Mouse (Mus musculus): ENCODE measurements around the gene Uvrag. TPM values are rescaled to one million over a fixed set of nuclear protein-coding genes. Genes with fewer than 3 reads are reported as not detected.

Uvrag gene
- 14.8 and 15.5 TPM in 2 replicates for polyA plus RNA-seq (2015; fragmentation: Nextera tagmentation; extraction: Ambion mirVana)

DNA sequence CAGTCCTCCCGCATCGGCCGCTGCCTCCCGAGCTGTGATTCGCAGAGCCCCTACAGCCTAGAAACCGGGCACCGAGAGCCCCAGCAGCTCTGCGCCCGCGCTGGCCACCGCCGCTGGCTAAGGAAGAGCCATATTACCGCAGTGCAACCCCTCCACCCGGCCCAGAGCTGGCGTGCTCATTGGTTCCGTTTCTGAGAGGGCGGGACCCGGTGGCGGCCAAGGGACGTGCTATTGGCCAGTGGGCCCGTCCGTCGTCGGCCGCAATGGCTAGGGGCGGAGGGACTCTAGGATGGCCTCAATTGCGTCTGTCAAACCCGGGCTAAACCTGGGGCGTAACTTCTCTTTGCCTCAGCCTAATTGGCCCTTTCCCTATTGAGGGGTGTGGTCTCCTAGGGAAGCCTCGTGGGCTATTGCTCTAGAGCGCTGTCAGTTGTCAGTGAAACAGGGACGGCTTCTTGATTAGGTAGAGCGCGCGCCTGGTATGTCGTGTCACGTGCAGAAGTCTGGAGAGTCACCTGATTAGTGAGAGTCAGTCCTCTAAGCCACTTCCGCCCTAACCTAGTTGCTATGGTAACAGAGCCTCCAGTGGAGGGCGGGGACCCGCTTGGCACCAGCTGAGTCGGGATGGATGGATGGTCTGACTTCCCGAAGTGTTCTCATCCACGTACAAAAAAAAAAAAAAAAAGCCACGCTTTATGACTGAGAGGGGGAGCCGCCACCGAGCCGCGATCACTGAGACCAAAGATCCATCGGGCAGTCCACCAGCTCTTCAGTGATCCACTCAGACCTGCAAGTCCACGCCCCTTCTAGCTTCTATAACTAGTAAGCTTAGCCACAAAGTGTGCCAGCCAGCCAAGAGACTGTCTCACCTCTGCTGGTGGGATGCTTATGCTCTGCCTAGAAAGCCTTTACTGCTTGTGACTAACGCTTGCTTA, at the start of gene Uvrag:
TSS of gene Uvrag (minus strand) at position 158 of the 935 bp plus-strand sequence.
- peak within 1 kb of the TSS; percentile 88 for H3K4me2 ChIP-seq
- peak within 1 kb of the TSS; percentile 84 for H3K4me3 ChIP-seq
- no peaks in the 10 kb centered on the region for H3K27me3 ChIP-seq (replicated peaks)
- peak within 1 kb of the TSS; percentile 88 for H3K27ac ChIP-seq (replicated peaks)
- peak; percentile 94 for ATAC-seq (ENCODE audit: extremely low read depth, insufficient number of reproducible peaks, low FRiP score, low TSS enrichment)
- peak within 1 kb of the TSS; percentile 95 for H3K9ac ChIP-seq
- WGBS = under 1% methylated on average over 51 of the region's 51 CpGs
- peaks cover 41% of the 10 kb centered on the region for H3K4me1 ChIP-seq
- H3K36me3 ChIP-seq = no peaks in the 10 kb centered on the region; the same call in 1 of the 2 replicates
- no peaks in the 10 kb centered on the region for H3K9me3 ChIP-seq

DNA sequence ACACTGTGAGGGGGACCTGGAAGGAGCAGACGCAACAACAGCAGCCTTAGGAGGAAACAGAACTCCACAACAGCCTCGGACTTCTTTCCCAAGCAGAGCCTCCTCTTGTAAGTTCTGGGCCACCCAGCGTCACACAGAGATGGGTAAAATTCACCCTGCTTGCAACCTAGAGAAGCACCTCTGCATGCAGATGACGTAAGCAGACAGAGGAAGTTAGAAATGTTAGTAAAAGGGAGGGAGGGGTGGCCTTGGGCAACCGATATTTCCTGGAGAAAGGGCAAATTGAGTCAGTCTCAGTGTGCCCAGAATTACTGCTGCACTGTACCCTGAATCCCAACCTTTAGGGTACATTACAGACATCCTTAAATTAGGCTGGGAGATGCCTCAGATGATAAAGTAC, 48.9 kb upstream of the Uvrag start:
- WGBS = 71% methylated on average over 5 of the region's 5 CpGs
- ATAC-seq (ENCODE audit: extremely low read depth, insufficient number of reproducible peaks, low FRiP score, low TSS enrichment) = no peak
- Histone ChIP-seq H3K27me3 (replicated peaks) (peaks cover 3% of the 10 kb centered on the region; the same call in 1 of the 2 replicates), H3K4me3 (no peak overlapping the region), H3K36me3 (no peaks in the 10 kb centered on the region), H3K9ac (no peak overlapping the region), H3K4me2 (no peak overlapping the region), H3K27ac (replicated peaks) (no peak overlapping the region), H3K9me3 (no peaks in the 10 kb centered on the region), H3K4me1 (no peaks in the 10 kb centered on the region)

DNA sequence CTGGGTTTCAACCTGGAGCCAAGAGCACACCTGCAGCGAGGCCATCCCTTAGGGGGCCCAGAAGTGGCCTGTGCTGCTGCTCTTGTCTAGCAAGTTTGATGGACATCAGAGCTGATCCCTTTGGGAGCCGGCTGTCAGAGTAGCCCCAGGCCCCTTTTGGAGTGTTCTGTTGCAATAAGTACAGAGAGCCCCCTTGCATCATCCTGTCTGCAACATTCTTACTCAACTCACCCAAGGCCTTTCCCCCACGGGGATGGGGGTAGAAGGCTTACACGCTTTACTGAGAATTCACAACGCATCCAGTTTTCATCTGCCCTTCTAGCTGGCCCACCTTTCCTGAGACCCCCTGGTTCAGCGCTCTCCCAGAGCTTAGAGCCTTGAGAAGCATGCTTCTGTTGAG, 47.7 kb upstream of the Uvrag start:
- WGBS = 69% methylated on average over 6 of the region's 6 CpGs
- H3K36me3 ChIP-seq = no peaks in the 10 kb centered on the region
- no peak overlapping the region for H3K4me2 ChIP-seq
- ATAC-seq (ENCODE audit: extremely low read depth, insufficient number of reproducible peaks, low FRiP score, low TSS enrichment) = no peak
- H3K4me1 ChIP-seq = no peaks in the 10 kb centered on the region; the same call in 1 of the 2 replicates
- H3K9ac ChIP-seq = no peak overlapping the region
- no peak overlapping the region for H3K27ac ChIP-seq (replicated peaks)
- no peaks in the 10 kb centered on the region for H3K9me3 ChIP-seq
- peaks cover 11% of the 10 kb centered on the region for H3K27me3 ChIP-seq (replicated peaks)
- H3K4me3 ChIP-seq = no peak overlapping the region

DNA sequence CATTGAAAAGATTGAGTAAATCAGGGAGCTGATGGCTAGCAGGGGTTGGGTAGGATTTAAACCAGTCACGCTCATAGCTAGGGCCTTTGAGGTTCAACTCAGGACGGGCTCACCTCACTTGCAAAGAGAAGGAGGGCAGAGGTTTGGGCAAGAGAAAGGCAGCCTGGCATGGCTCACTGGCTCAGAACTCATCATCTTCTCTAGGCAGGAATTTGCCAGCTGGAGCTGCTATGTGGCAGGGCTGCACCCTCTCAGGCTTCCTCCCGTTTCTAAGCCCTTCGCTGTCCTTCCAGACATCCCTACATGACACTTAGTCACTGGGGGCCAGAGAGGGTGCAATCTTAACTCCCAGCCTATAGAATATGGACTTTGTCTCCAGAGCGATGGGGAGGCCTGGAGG, 46.5 kb upstream of the Uvrag start:
- WGBS = 78% methylated on average over 5 of the region's 5 CpGs
- Histone ChIP-seq H3K4me3 (no peak overlapping the region), H3K27me3 (replicated peaks) (peaks cover 14% of the 10 kb centered on the region), H3K9ac (no peak overlapping the region), H3K4me1 (peaks cover 6% of the 10 kb centered on the region; the same call in 1 of the 2 replicates), H3K4me2 (no peak overlapping the region), H3K9me3 (no peaks in the 10 kb centered on the region), H3K27ac (replicated peaks) (no peak overlapping the region), H3K36me3 (no peaks in the 10 kb centered on the region)
- no peak for ATAC-seq (ENCODE audit: extremely low read depth, insufficient number of reproducible peaks, low FRiP score, low TSS enrichment)

GRCm38 (mm10) chr7:99185405-99185804, 44.5 kb upstream of the Uvrag start:
- Histone ChIP-seq H3K27me3 (replicated peaks) (peaks cover 29% of the 10 kb centered on the region), H3K4me1 (peaks cover 11% of the 10 kb centered on the region; the same call in 1 of the 2 replicates), H3K36me3 (no peaks in the 10 kb centered on the region), H3K9me3 (no peaks in the 10 kb centered on the region), H3K27ac (replicated peaks) (no peak overlapping the region), H3K4me3 (no peak overlapping the region), H3K9ac (no peak overlapping the region), H3K4me2 (no peak overlapping the region)
- 77% methylated on average over 3 of the region's 3 CpGs for WGBS
- no peak for ATAC-seq (ENCODE audit: extremely low read depth, insufficient number of reproducible peaks, low FRiP score, low TSS enrichment)

- peaks cover 11% of the 10 kb centered on the region; the same call in 1 of the 2 replicates for H3K4me1 ChIP-seq
- no peak overlapping the region for H3K9ac ChIP-seq
- no peaks in the 10 kb centered on the region for H3K9me3 ChIP-seq
- peaks cover 29% of the 10 kb centered on the region for H3K27me3 ChIP-seq (replicated peaks)
- ATAC-seq (ENCODE audit: extremely low read depth, insufficient number of reproducible peaks, low FRiP score, low TSS enrichment) = no peak
- no peak overlapping the region for H3K27ac ChIP-seq (replicated peaks)
- no peaks in the 10 kb centered on the region for H3K36me3 ChIP-seq
- H3K4me2 ChIP-seq = no peak overlapping the region
- H3K4me3 ChIP-seq = no peak overlapping the region
- 70% methylated on average over 6 of the region's 6 CpGs for WGBS
Observed at GRCm38 (mm10) chr7:99183751-99184150, 42.8 kb upstream of the Uvrag start.

DNA sequence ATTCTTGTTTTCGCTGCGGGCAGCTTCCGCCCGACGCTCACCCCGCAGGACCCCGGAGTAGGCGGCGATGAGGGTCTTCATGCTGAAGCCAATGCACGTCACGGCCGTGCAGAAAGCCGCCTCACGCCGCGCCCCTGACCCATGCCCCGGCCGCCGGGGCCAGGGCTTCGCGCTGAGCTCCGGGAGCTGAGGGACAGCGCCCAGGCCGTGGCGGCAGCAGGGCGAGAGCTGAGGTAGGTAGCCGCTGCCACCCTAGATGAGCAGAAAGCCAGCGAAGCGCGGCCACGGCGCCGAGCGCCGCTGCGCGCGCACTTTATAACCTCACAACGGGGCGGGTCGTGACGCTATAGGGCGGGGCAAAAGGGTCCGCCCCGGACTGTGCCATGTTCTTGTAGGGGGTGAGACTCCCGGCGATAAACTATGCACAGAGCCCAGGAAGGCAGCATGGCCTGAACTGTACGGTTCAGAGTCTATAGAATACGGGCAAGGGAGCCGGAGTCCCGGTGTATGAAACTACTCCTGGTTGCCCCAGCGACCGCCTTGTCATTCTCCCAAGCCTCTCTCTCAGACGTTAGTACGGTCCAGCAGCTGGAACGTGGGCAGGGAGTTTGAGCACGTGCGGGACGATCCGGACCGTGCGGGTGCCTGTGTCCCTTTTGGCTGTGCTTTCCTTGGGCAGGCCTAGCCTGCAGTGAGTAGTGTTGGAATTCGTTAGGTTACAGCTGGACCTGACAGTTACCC, 41.7 kb upstream of the Uvrag start, which contains the start of gene Dgat2:
TSS of gene Dgat2 (minus strand) at position 288 of the 741 bp plus-strand sequence.
- no peaks in the 10 kb centered on the region for H3K36me3 ChIP-seq
- H3K9me3 ChIP-seq = no peaks in the 10 kb centered on the region
- peak within 1 kb of the TSS; percentile 68 for H3K27ac ChIP-seq (replicated peaks)
- H3K9ac ChIP-seq = peak within 1 kb of the TSS; percentile 88
- under 1% methylated on average over 63 of the region's 63 CpGs for whole genome bisulfite sequencing
- H3K4me3 ChIP-seq = peak within 1 kb of the TSS; percentile 72
- peaks cover 30% of the 10 kb centered on the region for H3K27me3 ChIP-seq (replicated peaks)
- ATAC-seq (ENCODE audit: extremely low read depth, insufficient number of reproducible peaks, low FRiP score, low TSS enrichment) = peak; percentile 82
- peaks cover 11% of the 10 kb centered on the region; the same call in 1 of the 2 replicates for H3K4me1 ChIP-seq
- peak within 1 kb of the TSS; percentile 98 for H3K4me2 ChIP-seq

GRCm38 (mm10) chr7:99181619-99182431, 40.9 kb upstream of the Uvrag start:
- Histone ChIP-seq H3K9me3 (no peaks in the 10 kb centered on the region), H3K4me3 (peak overlapping the region; percentile 72), H3K4me1 (peaks cover 11% of the 10 kb centered on the region; the same call in 1 of the 2 replicates), H3K9ac (peak overlapping the region; percentile 88), H3K27me3 (replicated peaks) (peaks cover 34% of the 10 kb centered on the region), H3K4me2 (peak overlapping the region; percentile 98), H3K27ac (replicated peaks) (no peak overlapping the region), H3K36me3 (no peaks in the 10 kb centered on the region)
- ATAC-seq (ENCODE audit: extremely low read depth, insufficient number of reproducible peaks, low FRiP score, low TSS enrichment) = 0 out of 2 replicates have a peak, but pooled peaks have one; percentile 10
- 21% methylated on average over 14 of the region's 14 CpGs for WGBS

- Histone ChIP-seq H3K36me3 (no peaks in the 10 kb centered on the region), H3K4me2 (no peak overlapping the region)
- no peak for ATAC-seq (ENCODE audit: extremely low read depth, insufficient number of reproducible peaks, low FRiP score, low TSS enrichment)
Observed at GRCm38 (mm10) chr7:99180162-99180561, 39.2 kb upstream of the Uvrag start.

GRCm38 (mm10) chr7:99179271-99179670, 38.3 kb upstream of the Uvrag start:
- Histone ChIP-seq H3K36me3 (no peaks in the 10 kb centered on the region), H3K4me2 (no peak overlapping the region), H3K9ac (no peak overlapping the region), H3K27me3 (replicated peaks) (peaks cover 32% of the 10 kb centered on the region), H3K9me3 (no peaks in the 10 kb centered on the region), H3K4me3 (no peak overlapping the region), H3K27ac (replicated peaks) (no peak overlapping the region), H3K4me1 (peaks cover 23% of the 10 kb centered on the region)
- ATAC-seq (ENCODE audit: extremely low read depth, insufficient number of reproducible peaks, low FRiP score, low TSS enrichment) = no peak
- WGBS = 83% methylated on average over 9 of the region's 9 CpGs

More at GRCm38 (mm10) chr7:99180162-99180561, 39.2 kb upstream of the Uvrag start:
- Histone ChIP-seq H3K4me3 (no peak overlapping the region), H3K27ac (replicated peaks) (no peak overlapping the region), H3K4me1 (peaks cover 23% of the 10 kb centered on the region), H3K27me3 (replicated peaks) (peaks cover 34% of the 10 kb centered on the region), H3K9ac (no peak overlapping the region), H3K9me3 (no peaks in the 10 kb centered on the region)
- WGBS = 70% methylated on average over 1 of the region's 1 CpGs

Data from heart, embryonic 13.5 days (tissue).